Mouse (Mus musculus): ENCODE data around the gene Mxra8. TPM values are rescaled to one million over a fixed set of nuclear protein-coding genes. Genes with fewer than 3 reads are reported as not detected.

Gene Mxra8
- total and polyA plus RNA-seq, 2 experiments from 2014 or later = 27.2 to 35.5 TPM

DNA sequence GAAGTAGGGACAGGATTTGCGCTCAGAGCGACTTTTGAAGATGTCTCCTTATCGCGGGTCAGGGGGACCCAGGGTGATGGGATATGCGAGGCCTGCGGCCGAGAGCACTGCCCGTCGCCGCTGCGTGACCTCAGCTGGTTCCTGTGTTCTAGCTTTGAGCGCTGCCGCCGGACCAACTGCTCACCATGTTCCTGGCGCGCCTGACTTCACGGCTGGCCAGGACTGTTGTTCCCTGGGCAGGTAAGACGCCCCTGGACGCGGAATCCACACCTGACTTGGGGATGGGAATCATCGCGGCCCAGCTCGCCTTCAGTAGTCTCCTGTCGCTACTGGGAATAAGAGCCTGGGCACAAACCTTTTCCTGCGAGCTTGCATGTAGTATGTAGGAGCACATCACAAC is 7.6 kb upstream of the Mxra8 start:
- WGBS = under 1% methylated on average over 25 of the region's 25 CpGs
- Histone ChIP-seq H3K4me2 (ENCODE audit: low read depth, low read length, poor library complexity, severe bottlenecking) (peak overlapping the region; percentile 96), H3K27ac (ENCODE audit: low read depth, low read length) (peak overlapping the region; percentile 78), H3K9ac (replicated peaks; ENCODE audit: low read length, poor library complexity, severe bottlenecking) (peak overlapping the region; percentile 79), H3K4me3 (ENCODE audit: low read depth, low read length) (peak overlapping the region; percentile 79), H3K27me3 (ENCODE audit: insufficient read depth, low read length) (no peaks in the 10 kb centered on the region), H3K9me3 (ENCODE audit: low read length) (no peaks in the 10 kb centered on the region), H3K36me3 (ENCODE audit: insufficient read depth, low read length) (peaks cover 18% of the 10 kb centered on the region), H3K4me1 (ENCODE audit: insufficient read depth, low read length) (peaks cover 4% of the 10 kb centered on the region; the same call in 1 of the 2 replicates)
- ATAC-seq (ENCODE audit: low FRiP score) (peak; percentile 21; the same call in 1 of the 2 replicates), DNase-seq (ENCODE audit: low spot score) (no peak)
- TF ChIP-seq CTCF (IDR thresholded peaks at IDR 0.05) = no peak

DNA sequence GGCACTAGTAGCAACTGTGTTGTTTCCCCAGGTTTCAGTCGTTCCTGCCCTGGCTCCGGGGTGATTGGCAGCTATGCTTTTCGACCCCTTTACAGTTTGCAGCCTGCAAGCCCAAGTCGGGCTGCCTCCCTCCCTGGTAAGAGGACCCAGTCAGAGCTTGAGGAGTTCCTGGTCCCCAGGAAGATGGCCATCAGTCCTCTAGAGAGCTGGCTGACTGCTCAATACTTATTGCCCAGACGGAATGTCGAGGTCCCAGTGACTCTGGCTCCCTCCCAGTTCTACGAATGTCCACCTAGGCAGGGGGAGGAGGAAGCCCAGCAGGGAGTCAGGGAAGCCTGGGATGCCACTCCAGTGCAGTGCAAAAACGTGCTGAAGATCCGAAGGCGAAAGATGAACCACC is 7.2 kb upstream of the Mxra8 start:
- H3K36me3 ChIP-seq (ENCODE audit: insufficient read depth, low read length) = peaks cover 15% of the 10 kb centered on the region
- H3K4me2 ChIP-seq (ENCODE audit: low read depth, low read length, poor library complexity, severe bottlenecking) = peak overlapping the region; percentile 96
- H3K27me3 ChIP-seq (ENCODE audit: insufficient read depth, low read length) = no peaks in the 10 kb centered on the region
- H3K4me3 ChIP-seq (ENCODE audit: low read depth, low read length) = peak overlapping the region; percentile 79
- peak overlapping the region; percentile 78; the same call in 1 of the 2 replicates for H3K27ac ChIP-seq (ENCODE audit: low read depth, low read length)
- TF ChIP-seq CTCF (IDR thresholded peaks at IDR 0.05) = no peak
- ATAC-seq (ENCODE audit: low FRiP score) (no peak), DNase-seq (ENCODE audit: low spot score) (no peak)
- WGBS = 55% methylated on average over 10 of the region's 10 CpGs
- H3K4me1 ChIP-seq (ENCODE audit: insufficient read depth, low read length) = peaks cover 4% of the 10 kb centered on the region; the same call in 1 of the 2 replicates
- no peaks in the 10 kb centered on the region for H3K9me3 ChIP-seq (ENCODE audit: low read length)
- H3K9ac ChIP-seq (replicated peaks; ENCODE audit: low read length, poor library complexity, severe bottlenecking) = peak overlapping the region; percentile 79

DNA sequence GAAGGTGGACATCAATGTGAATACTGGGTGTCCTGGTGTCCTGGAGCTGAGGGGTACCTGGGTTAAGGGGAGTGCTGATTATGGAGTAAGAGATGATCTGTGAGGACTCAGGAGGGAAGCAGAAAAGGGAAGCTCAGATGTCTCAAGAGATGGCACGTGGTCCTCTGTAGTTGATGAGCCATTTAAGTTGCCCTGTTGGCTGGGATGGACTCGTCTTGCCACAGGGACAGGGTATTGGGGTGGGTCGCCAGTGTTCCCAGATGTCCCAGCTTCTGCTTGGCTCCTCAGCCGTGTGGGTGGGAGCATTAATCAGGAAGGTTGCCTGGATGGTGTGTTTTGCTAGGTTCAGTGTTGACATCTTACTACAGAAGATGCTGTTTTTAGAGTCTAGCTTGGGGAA is 6.2 kb upstream of the Mxra8 start:
- H3K9me3 ChIP-seq (ENCODE audit: low read length) = no peaks in the 10 kb centered on the region
- no peak overlapping the region for H3K9ac ChIP-seq (replicated peaks; ENCODE audit: low read length, poor library complexity, severe bottlenecking)
- no peak overlapping the region for H3K4me3 ChIP-seq (ENCODE audit: low read depth, low read length)
- DNase-seq (ENCODE audit: low spot score) (no peak), ATAC-seq (ENCODE audit: low FRiP score) (no peak)
- peaks cover 10% of the 10 kb centered on the region; the same call in 1 of the 2 replicates for H3K36me3 ChIP-seq (ENCODE audit: insufficient read depth, low read length)
- 87% methylated on average over 4 of the region's 4 CpGs for WGBS
- no peak overlapping the region for H3K27ac ChIP-seq (ENCODE audit: low read depth, low read length)
- H3K4me2 ChIP-seq (ENCODE audit: low read depth, low read length, poor library complexity, severe bottlenecking) = no peak overlapping the region
- H3K27me3 ChIP-seq (ENCODE audit: insufficient read depth, low read length) = no peaks in the 10 kb centered on the region
- peaks cover 4% of the 10 kb centered on the region; the same call in 1 of the 2 replicates for H3K4me1 ChIP-seq (ENCODE audit: insufficient read depth, low read length)
- no peak for TF ChIP-seq CTCF (IDR thresholded peaks at IDR 0.05)

- Histone ChIP-seq H3K9ac (replicated peaks; ENCODE audit: low read length, poor library complexity, severe bottlenecking) (no peak overlapping the region), H3K4me2 (ENCODE audit: low read depth, low read length, poor library complexity, severe bottlenecking) (no peak overlapping the region), H3K27ac (ENCODE audit: low read depth, low read length) (peak overlapping the region; percentile 43; the same call in 1 of the 2 replicates), H3K27me3 (ENCODE audit: insufficient read depth, low read length) (no peaks in the 10 kb centered on the region), H3K4me3 (ENCODE audit: low read depth, low read length) (no peak overlapping the region), H3K4me1 (ENCODE audit: insufficient read depth, low read length) (peaks cover 4% of the 10 kb centered on the region; the same call in 1 of the 2 replicates), H3K9me3 (ENCODE audit: low read length) (no peaks in the 10 kb centered on the region), H3K36me3 (ENCODE audit: insufficient read depth, low read length) (peaks cover 10% of the 10 kb centered on the region; the same call in 1 of the 2 replicates)
- DNase-seq (ENCODE audit: low spot score) (peak; percentile 89), ATAC-seq (ENCODE audit: low FRiP score) (0 out of 2 replicates have a peak, but pooled peaks have one; percentile 21)
- WGBS = 36% methylated on average over 2 of the region's 2 CpGs
- TF ChIP-seq CTCF (IDR thresholded peaks at IDR 0.05) = peak; percentile 81
Measured at GRCm38 (mm10) chr4:155833836-155834235, 5.6 kb upstream of the Mxra8 start.

- 72% methylated on average over 11 of the region's 11 CpGs for WGBS
- no peak overlapping the region for H3K4me2 ChIP-seq (ENCODE audit: low read depth, low read length, poor library complexity, severe bottlenecking)
- no peak overlapping the region for H3K4me3 ChIP-seq (ENCODE audit: low read depth, low read length)
- TF ChIP-seq CTCF (IDR thresholded peaks at IDR 0.05) = no peak
- DNase-seq (ENCODE audit: low spot score) = no peak
- no peak for ATAC-seq (ENCODE audit: low FRiP score)
- H3K36me3 ChIP-seq (ENCODE audit: insufficient read depth, low read length) = peaks cover 10% of the 10 kb centered on the region; the same call in 1 of the 2 replicates
- H3K9me3 ChIP-seq (ENCODE audit: low read length) = no peaks in the 10 kb centered on the region
- no peaks in the 10 kb centered on the region; the same call in 1 of the 2 replicates for H3K4me1 ChIP-seq (ENCODE audit: insufficient read depth, low read length)
- no peak overlapping the region for H3K9ac ChIP-seq (replicated peaks; ENCODE audit: low read length, poor library complexity, severe bottlenecking)
- no peak overlapping the region for H3K27ac ChIP-seq (ENCODE audit: low read depth, low read length)
- peaks cover 7% of the 10 kb centered on the region for H3K27me3 ChIP-seq (ENCODE audit: insufficient read depth, low read length)
Measured at GRCm38 (mm10) chr4:155837404-155838010, 2.0 kb upstream of the Mxra8 start.

Data from midbrain, postnatal 0 days (tissue).